Mouse (Mus musculus): ENCODE results near the gene B4galnt3.
A peak's percentile ranks its signal among the peaks of the same experiment; 100 is the strongest.

- TF ChIP-seq CTCF (IDR thresholded peaks at IDR 0.05; ENCODE audit: low read depth), result 0 out of 2 replicates have a peak, but pooled peaks have one; percentile 20
- TF ChIP-seq EP300 (IDR thresholded peaks at IDR 0.05; ENCODE audit: low read depth), result no peak
Measured at GRCm38 (mm10) chr6:120154526-120155309, 139.6 kb downstream of the B4galnt3 start.

All from liver, postnatal 0 days (tissue).